Mouse (Mus musculus): ENCODE data around the gene Adgrl3. TPM values are rescaled to one million over a fixed set of nuclear protein-coding genes. Genes with fewer than 3 reads are reported as not detected.

Gene Adgrl3
- polyA plus RNA-seq, 1 experiment from 2014 or later: 31.7 TPM

DNA sequence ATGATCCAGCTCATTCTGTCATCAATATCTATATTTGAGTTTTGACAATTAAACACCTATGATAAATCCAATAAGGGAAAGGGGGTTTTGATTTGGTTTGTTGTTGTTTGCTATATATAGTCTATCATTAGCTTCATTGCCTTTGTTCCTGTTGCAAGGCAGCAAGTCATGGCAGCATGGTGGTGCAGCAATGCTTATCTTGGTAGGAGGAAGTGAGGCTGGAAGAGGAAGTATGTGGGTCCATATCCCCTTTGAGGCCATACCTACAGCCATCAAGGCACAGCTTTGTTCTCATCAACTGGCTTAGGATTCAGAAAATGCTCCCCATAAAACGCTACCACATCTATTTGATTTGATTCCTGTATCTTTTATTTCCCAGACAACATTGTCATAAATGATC is 58.1 kb downstream of the Adgrl3 start:
- H3K27ac ChIP-seq: no peak overlapping the region
- WGBS: 97% methylated on average over 1 of the region's 1 CpGs
- peaks cover 10% of the 10 kb centered on the region; the same call in 1 of the 2 replicates for H3K4me1 ChIP-seq
- no peak for ATAC-seq
- no peaks in the 10 kb centered on the region for H3K36me3 ChIP-seq (ENCODE audit: poor library complexity, severe bottlenecking)
- no peak overlapping the region for H3K4me3 ChIP-seq
- H3K4me2 ChIP-seq: no peak overlapping the region
- H3K27me3 ChIP-seq: no peaks in the 10 kb centered on the region
- H3K9me3 ChIP-seq (replicated peaks): no peaks in the 10 kb centered on the region
- no peak overlapping the region for H3K9ac ChIP-seq

DNA sequence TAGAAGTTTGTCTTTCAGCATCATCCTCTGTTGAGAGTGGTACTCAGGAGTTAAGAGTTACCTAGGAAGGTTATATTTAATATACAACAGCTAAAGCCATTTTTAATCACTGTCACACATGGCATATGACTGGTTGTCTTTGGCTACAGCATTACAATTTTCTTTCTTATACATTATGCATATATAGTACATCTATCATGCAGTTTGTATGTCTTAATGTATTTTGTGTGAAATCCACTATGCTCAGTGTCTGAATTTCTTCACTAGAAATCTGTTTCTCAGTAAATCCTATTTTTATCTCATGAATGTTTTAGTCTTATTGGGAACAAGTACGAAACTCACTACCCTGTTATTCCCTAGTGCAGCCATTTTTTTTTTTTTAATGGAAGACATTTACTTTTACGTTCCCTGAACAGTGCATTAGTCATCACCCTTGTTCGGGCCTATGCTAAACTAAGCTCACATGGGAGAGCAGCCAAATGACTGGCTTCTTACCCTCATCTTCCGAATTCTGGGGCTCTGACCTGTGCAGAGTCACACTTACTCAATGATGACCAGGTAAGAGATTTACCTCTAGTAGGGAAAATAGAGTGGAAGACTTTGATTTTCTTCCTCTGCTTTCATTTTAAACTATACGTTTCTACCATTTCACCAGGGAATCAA is 63.9 kb downstream of the Adgrl3 start:
- H3K27ac ChIP-seq: no peak overlapping the region

DNA sequence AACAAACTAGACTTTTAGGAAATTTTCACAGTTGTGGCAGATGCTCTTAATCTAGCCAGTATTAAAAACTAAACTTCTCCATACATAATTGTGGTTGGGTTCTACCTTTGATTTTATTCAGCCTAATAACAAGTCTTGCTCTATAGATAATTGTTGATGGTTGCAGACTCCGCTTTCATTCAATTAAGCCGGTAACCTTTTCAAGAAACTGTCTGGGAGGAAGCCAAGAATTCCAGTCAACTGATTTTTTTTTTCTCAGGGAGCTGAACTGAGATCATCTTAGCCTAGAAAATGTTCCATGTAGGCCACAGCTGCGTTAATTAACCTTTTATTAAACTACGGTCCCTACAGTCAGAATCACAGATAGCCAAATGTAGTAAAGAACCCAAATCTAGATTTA is 65.2 kb downstream of the Adgrl3 start:
- 30% methylated on average over 4 of the region's 4 CpGs for WGBS
- Histone ChIP-seq H3K4me2 (no peak overlapping the region), H3K27ac (no peak overlapping the region)

More for the DNA sequence above, 63.9 kb downstream of the Adgrl3 start:
- no peak overlapping the region for H3K4me2 ChIP-seq
- H3K27me3 ChIP-seq: no peaks in the 10 kb centered on the region
- H3K9me3 ChIP-seq (replicated peaks): no peaks in the 10 kb centered on the region
- ATAC-seq: no peak
- peaks cover 9% of the 10 kb centered on the region; the same call in 1 of the 2 replicates for H3K4me1 ChIP-seq
- H3K9ac ChIP-seq: no peak overlapping the region
- no peak overlapping the region for H3K4me3 ChIP-seq
- H3K36me3 ChIP-seq (ENCODE audit: poor library complexity, severe bottlenecking): no peaks in the 10 kb centered on the region
- 82% methylated on average over 5 of the region's 5 CpGs for WGBS

DNA sequence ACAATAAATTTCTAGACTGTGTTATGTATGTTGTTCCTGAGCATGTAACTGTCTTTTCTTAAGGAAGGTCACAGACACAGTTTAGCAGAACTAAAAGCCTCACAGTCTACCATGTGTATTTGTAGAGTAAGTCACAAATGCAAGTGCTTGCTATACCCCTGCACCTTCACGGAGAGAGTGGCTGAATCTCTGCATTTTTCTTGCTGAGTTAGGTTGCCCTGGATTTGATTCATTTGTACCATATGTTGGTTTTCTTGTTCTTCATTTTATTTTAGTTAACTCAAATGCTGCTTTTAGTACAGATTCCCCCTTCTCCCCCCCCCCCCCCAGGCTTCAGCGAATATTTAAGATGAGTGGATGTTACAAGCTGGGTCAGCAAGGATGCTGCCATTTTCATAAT is 68.7 kb downstream of the Adgrl3 start:
- Histone ChIP-seq H3K4me2 (no peak overlapping the region), H3K9me3 (replicated peaks) (no peaks in the 10 kb centered on the region), H3K36me3 (ENCODE audit: poor library complexity, severe bottlenecking) (no peaks in the 10 kb centered on the region), H3K4me1 (peaks cover 9% of the 10 kb centered on the region; the same call in 1 of the 2 replicates), H3K27ac (no peak overlapping the region), H3K9ac (no peak overlapping the region), H3K4me3 (no peak overlapping the region), H3K27me3 (no peaks in the 10 kb centered on the region)
- WGBS: 80% methylated on average over 2 of the region's 2 CpGs
- ATAC-seq: no peak

More for the DNA sequence above, 65.2 kb downstream of the Adgrl3 start:
- H3K4me1 ChIP-seq: peaks cover 9% of the 10 kb centered on the region; the same call in 1 of the 2 replicates
- no peak for ATAC-seq
- H3K36me3 ChIP-seq (ENCODE audit: poor library complexity, severe bottlenecking): no peaks in the 10 kb centered on the region
- H3K27me3 ChIP-seq: no peaks in the 10 kb centered on the region
- no peak overlapping the region for H3K9ac ChIP-seq
- no peaks in the 10 kb centered on the region for H3K9me3 ChIP-seq (replicated peaks)
- H3K4me3 ChIP-seq: no peak overlapping the region

DNA sequence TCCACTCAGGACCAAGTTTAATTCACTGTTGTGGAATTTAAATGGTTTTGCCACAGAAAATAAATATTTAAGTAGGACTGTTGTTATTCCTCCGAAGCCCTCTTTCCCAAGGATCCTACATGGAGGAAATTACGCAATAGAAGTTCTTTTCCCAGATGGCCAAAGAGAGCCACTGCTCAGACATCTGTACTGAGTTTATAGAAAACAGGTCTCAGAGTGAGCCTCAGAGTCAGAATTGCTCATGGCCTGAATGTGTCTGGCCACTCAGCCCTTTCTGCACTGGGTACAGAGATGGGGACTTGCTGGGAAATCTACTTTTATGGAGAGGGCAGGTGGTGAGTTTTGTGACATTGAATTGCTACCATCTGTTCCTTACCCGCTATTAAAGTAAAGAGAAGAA is 74.7 kb downstream of the Adgrl3 start:
- H3K36me3 ChIP-seq (ENCODE audit: poor library complexity, severe bottlenecking): no peaks in the 10 kb centered on the region
- no peak overlapping the region for H3K4me3 ChIP-seq
- no peak for ATAC-seq
- no peak overlapping the region for H3K4me2 ChIP-seq
- no peak overlapping the region for H3K9ac ChIP-seq
- H3K9me3 ChIP-seq (replicated peaks): no peaks in the 10 kb centered on the region
- 93% methylated on average over 3 of the region's 3 CpGs for WGBS
- no peaks in the 10 kb centered on the region for H3K4me1 ChIP-seq
- no peak overlapping the region for H3K27ac ChIP-seq
- no peaks in the 10 kb centered on the region for H3K27me3 ChIP-seq

DNA sequence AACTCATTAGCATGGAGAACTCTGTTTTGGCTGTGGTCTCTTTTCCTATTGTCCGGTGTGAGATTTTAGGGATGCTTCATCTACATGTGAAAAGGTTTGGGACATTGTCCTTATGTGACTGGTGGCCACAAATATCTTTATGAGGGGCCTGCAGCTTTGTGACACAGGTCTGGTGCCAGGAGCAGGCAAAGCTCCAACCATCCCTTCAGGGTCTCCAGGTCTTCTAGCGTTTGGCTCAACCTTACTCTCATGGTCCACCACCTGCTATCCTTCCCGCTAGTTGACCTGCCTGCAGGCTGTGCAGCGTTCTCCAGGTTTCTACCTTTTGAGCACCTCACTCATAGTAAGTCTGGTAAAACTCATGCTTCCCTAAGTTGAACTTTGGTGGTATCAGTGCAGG is 77.2 kb downstream of the Adgrl3 start:
- no peaks in the 10 kb centered on the region for H3K27me3 ChIP-seq
- ATAC-seq: no peak
- H3K9ac ChIP-seq: no peak overlapping the region
- H3K9me3 ChIP-seq (replicated peaks): no peaks in the 10 kb centered on the region
- H3K4me1 ChIP-seq: no peaks in the 10 kb centered on the region
- no peak overlapping the region for H3K4me3 ChIP-seq
- H3K27ac ChIP-seq: no peak overlapping the region
- H3K4me2 ChIP-seq: no peak overlapping the region
- 96% methylated on average over 4 of the region's 4 CpGs for WGBS
- no peaks in the 10 kb centered on the region for H3K36me3 ChIP-seq (ENCODE audit: poor library complexity, severe bottlenecking)

DNA sequence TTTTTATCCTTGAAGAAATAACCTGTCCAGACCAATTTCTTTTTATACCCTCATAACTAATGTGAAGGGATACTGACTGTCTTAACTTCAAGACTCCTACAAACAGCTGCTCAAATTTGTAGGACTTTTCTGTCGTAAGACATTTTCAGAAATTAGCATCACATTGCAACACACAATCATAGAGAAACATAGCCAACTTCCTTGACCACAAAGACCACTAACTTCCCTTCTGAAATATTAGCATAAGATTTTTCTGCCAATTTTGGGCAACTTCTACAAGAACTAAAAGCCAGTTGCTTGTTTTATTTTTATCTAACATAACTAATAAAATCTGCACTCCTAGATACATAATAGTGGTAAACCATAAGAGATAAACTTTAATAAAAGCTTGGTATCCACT is 87.5 kb downstream of the Adgrl3 start:
- Histone ChIP-seq H3K4me1 (no peaks in the 10 kb centered on the region), H3K27me3 (no peaks in the 10 kb centered on the region), H3K4me3 (no peak overlapping the region), H3K9ac (no peak overlapping the region), H3K9me3 (replicated peaks) (no peaks in the 10 kb centered on the region), H3K27ac (no peak overlapping the region), H3K36me3 (ENCODE audit: poor library complexity, severe bottlenecking) (no peaks in the 10 kb centered on the region), H3K4me2 (no peak overlapping the region)
- 88% methylated on average over 1 of the region's 1 CpGs for WGBS
- ATAC-seq: no peak

DNA sequence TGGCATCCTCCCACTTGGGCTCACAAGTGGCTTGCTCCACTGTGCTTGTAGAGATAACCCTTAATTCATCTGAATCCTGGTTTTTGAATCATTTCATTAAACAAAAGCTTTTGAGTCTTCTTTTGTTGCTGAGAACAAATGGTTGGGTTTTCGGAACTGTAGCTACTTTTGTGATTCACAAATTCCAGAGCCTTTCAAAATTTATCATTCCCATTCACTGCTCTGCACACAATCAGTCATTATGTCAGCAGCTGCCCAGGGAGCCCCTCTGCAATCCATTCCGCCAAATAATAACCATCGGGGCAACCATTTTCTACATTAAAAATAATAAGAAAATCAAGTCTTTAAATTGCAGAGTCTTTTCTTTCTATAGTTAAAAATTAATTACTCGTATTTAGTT is 104.5 kb downstream of the Adgrl3 start:
- ATAC-seq: no peak
- peaks cover 4% of the 10 kb centered on the region for H3K4me1 ChIP-seq
- H3K9me3 ChIP-seq (replicated peaks): no peaks in the 10 kb centered on the region
- H3K27ac ChIP-seq: no peak overlapping the region
- no peaks in the 10 kb centered on the region for H3K36me3 ChIP-seq (ENCODE audit: poor library complexity, severe bottlenecking)
- no peak overlapping the region for H3K9ac ChIP-seq
- 30% methylated on average over 4 of the region's 4 CpGs for WGBS
- no peaks in the 10 kb centered on the region for H3K27me3 ChIP-seq
- H3K4me2 ChIP-seq: no peak overlapping the region
- H3K4me3 ChIP-seq: no peak overlapping the region

DNA sequence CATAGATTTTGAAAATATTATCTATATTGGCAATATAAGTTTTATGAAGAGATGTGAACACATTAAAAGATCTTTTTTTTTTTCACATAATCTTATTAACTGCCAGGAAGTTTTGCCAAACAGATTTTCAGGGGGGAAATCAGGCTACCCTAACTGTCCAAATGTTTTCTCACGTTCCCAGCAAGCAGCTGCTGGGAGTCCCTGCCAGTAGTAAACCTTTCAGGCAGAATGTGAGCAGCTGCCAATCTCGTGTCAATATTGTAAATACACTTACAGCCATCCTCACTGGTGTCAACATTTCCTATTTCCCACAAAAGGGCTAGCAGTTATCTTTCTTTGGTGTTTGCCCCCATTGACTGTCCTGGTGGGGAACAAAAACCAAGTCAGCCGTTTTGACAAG is 107.7 kb downstream of the Adgrl3 start:
- Histone ChIP-seq H3K9me3 (replicated peaks) (no peaks in the 10 kb centered on the region), H3K27me3 (no peaks in the 10 kb centered on the region), H3K9ac (no peak overlapping the region), H3K27ac (no peak overlapping the region), H3K36me3 (ENCODE audit: poor library complexity, severe bottlenecking) (no peaks in the 10 kb centered on the region), H3K4me2 (no peak overlapping the region), H3K4me3 (no peak overlapping the region), H3K4me1 (peaks cover 4% of the 10 kb centered on the region)
- 41% methylated on average over 3 of the region's 3 CpGs for WGBS
- no peak for ATAC-seq

DNA sequence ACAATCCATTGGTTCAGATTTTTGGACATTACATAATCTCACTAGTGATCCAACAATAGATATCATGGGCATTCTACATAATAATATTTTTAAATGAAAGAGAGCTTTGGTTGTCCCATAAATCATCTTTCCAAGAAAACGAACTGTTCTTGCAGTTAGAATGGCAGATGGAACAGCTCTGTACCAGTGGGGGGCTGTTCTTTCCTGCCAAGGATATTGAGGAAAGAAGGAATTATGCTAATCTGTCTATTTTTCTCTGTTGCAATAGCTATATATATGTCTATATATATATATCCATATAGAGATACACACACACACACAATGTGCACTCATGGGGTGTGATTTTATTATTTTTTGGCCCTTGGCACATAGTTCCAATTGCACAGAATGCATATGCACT is 116.5 kb downstream of the Adgrl3 start:
- Histone ChIP-seq H3K27me3 (no peaks in the 10 kb centered on the region), H3K27ac (no peak overlapping the region), H3K36me3 (ENCODE audit: poor library complexity, severe bottlenecking) (no peaks in the 10 kb centered on the region), H3K9me3 (replicated peaks) (no peaks in the 10 kb centered on the region), H3K9ac (no peak overlapping the region), H3K4me1 (no peaks in the 10 kb centered on the region), H3K4me3 (no peak overlapping the region), H3K4me2 (no peak overlapping the region)
- 70% methylated on average over 1 of the region's 1 CpGs for WGBS
- no peak for ATAC-seq

DNA sequence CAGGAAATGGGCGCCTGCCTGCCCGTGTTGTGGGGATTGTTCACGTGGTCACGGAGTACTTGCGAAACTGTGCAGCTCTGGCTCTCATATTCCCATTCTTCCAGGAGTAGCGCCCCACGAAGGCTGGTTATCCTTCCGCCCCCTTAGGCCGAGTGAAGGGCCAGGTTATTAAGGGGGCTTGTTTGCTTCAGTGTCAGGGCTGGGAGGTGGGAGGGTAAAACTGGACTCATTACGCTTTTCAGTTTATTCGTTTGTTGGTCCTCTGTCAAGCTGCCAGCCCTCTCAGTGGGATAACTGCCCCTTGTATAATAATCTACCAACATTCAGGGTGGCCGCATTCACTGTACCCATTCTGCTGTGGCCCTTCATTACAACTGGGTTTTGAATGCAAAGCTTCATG is 135.9 kb downstream of the Adgrl3 start:
- Histone ChIP-seq H3K36me3 (ENCODE audit: poor library complexity, severe bottlenecking) (no peaks in the 10 kb centered on the region), H3K27ac (no peak overlapping the region), H3K4me1 (peaks cover 17% of the 10 kb centered on the region), H3K9me3 (replicated peaks) (no peaks in the 10 kb centered on the region), H3K4me2 (peak overlapping the region; percentile 40), H3K9ac (no peak overlapping the region), H3K4me3 (no peak overlapping the region), H3K27me3 (peaks cover 14% of the 10 kb centered on the region)
- WGBS: 6% methylated on average over 12 of the region's 12 CpGs
- ATAC-seq: peak; percentile 83

DNA sequence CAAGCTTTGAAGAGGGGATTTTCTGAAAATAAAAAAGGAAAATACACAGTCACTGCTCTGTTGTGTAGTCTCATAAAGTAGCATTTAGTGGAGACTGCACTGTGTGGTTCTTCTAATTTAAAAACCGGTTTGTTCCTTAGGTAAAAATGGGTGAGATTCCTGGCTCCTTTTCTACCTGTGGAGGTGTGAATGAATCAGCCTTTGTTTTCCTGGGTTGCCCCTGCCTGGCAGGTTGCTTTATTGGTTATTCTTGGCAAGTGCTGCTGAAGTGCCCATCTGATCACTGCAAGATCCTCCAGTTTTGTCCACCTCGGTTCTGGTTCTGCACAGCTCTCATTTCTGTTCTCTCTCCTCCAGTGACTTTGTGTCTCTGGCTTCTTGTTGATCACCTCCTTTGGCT is 136.3 kb downstream of the Adgrl3 start:
- Histone ChIP-seq H3K9ac (no peak overlapping the region), H3K27me3 (peaks cover 14% of the 10 kb centered on the region), H3K4me1 (peaks cover 17% of the 10 kb centered on the region), H3K27ac (no peak overlapping the region), H3K9me3 (replicated peaks) (no peaks in the 10 kb centered on the region), H3K4me2 (peak overlapping the region; percentile 14; the same call in 1 of the 2 replicates), H3K36me3 (ENCODE audit: poor library complexity, severe bottlenecking) (no peaks in the 10 kb centered on the region), H3K4me3 (no peak overlapping the region)
- peak; percentile 42 for ATAC-seq
- WGBS: 9% methylated on average over 2 of the region's 2 CpGs

DNA sequence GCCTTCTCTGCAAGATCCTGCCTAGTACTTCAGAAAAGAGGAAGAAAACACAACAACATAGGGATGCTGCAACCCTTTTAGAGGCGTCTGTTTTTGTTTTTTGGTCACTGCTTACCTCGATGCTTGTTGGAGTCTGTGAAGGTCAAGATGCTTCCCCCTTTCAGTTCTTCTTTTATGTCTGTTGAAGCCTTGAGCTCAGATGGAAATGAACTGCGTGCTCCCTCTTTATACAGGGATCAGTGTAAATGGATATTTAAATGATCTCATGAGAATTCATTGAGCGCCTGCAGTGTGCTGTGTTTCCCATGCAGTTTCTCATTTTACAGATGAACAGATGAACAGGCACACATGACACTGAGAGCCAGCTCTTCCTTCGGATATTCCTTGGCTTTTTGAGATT is 136.9 kb downstream of the Adgrl3 start:
- Histone ChIP-seq H3K4me3 (no peak overlapping the region), H3K36me3 (ENCODE audit: poor library complexity, severe bottlenecking) (no peaks in the 10 kb centered on the region), H3K4me1 (peaks cover 17% of the 10 kb centered on the region), H3K9ac (no peak overlapping the region), H3K27ac (no peak overlapping the region), H3K9me3 (replicated peaks) (no peaks in the 10 kb centered on the region), H3K27me3 (peaks cover 14% of the 10 kb centered on the region), H3K4me2 (peak overlapping the region; percentile 14; the same call in 1 of the 2 replicates)
- 25% methylated on average over 5 of the region's 5 CpGs for WGBS
- ATAC-seq: no peak
